Mouse (Mus musculus) ES-CJ7 (cell line): ENCODE results near the gene Dennd2a.

ENCODE experiments used
- DNase-seq: peaks from one replicate; pipeline ENCODE4 v3.0.0; 2011; ENCODE audit warnings: low read depth, low spot score

The Dennd2a gene

GRCm38 (mm10) chr6:39451033-39451432 is 106.6 kb downstream of the Dennd2a start:
- DNase-seq = peak; percentile 59

GRCm38 (mm10) chr6:39450580-39450979 is 107.1 kb downstream of the Dennd2a start:
- DNase-seq = peak; percentile 50

DNA sequence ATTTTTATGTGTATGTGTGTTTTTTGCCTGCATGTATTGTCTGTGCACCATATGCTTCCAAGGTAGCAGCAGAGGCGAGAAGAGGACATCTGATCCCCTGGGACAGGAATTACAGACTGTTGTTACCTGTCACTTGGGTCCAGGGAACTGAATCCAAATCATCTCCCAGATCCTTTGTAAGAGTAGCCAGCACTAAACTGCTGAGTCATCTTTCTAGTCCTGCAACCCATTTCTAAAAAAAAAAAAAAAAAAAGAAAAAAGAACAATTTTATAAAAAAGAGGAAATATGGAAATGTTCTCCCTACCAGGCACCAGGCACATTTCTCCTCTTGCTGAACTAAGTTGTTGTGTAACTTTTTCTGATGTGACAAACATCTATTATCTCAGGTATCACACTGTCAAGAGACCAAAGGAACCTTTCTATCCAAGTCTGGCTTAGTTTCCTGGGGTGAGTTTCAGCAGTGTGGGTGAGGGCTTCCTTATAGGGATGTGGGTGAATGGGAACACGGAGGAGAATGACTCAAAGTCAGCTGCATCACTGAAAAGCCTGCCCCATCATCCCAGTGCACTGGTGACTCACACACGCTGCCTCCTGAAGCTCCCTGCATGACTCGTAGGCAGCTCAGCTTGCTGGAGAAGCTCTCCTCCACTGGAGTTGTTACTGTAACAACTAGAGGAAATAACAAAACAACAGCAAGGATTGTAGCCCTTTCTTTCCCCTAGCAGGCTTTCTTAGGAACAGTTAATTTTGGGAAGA is 110.1 kb downstream of the Dennd2a start:
- peak; percentile 71 for DNase-seq

GRCm38 (mm10) chr6:39445801-39446572 is 111.7 kb downstream of the Dennd2a start:
- DNase-seq = peak; percentile 99

GRCm38 (mm10) chr6:39442786-39443287 is 114.8 kb downstream of the Dennd2a start:
- peak; percentile 70 for DNase-seq

- peak; percentile 75 for DNase-seq
Observed at GRCm38 (mm10) chr6:39440207-39440606, 117.5 kb downstream of the Dennd2a start.

- peak; percentile 70 for DNase-seq
Observed at GRCm38 (mm10) chr6:39437519-39437918, 120.1 kb downstream of the Dennd2a start.

- DNase-seq = no peak
Observed at GRCm38 (mm10) chr6:39435875-39436274, 121.8 kb downstream of the Dennd2a start.

DNA sequence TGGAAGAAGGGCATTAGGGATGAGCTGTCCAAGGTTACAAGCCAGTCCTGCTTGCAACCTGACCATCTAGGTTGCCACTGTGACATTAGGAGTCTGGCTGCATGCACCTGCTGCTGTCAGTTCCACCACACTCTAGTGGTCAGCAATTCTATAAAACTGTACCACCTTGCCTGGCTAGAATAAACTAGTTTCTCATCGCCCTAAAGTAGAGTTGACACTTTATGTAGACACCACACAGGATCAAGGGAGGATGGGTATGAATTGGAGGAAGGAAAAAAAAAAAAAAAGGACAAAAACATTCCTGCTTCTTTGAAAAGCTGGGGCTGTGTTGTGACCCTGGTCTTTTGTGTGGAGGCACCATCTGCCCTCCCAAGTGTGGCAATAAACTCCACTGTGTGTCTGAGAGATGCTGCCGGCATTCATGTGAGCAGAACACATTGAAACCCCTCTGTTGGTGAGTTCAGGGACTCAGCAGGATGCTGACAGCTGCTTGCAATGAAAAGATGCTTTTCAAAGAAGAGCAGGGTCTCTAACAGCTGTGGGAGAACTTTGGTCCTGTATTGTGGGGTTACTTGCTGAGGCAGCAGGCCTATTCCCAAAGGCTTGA is 122.7 kb downstream of the Dennd2a start:
- DNase-seq = no peak

GRCm38 (mm10) chr6:39434111-39434885 is 123.4 kb downstream of the Dennd2a start:
- no peak for DNase-seq

DNA sequence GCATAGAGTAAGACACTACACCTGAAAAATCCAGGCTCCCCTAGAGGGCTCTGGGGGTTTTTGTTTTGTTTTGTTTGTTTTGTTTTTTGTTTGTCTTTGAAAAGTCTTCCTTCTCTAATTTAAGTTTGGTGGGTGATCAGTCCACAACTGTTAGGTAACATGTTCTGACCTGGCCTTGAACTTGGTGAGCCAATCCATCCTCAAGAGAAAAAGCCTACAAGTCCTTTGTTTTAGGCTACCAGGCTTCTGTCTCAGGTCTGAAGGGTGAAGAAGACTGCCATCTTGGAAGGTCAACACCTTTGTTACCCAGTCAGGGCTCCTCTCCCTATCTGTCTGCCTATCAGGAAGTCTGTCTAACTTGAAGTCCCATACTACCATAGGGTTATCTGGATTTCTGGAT is 124.0 kb downstream of the Dennd2a start:
- DNase-seq = peak; percentile 80

- peak; percentile 64 for DNase-seq
Observed at GRCm38 (mm10) chr6:39433174-39433573, 124.5 kb downstream of the Dennd2a start.

DNA sequence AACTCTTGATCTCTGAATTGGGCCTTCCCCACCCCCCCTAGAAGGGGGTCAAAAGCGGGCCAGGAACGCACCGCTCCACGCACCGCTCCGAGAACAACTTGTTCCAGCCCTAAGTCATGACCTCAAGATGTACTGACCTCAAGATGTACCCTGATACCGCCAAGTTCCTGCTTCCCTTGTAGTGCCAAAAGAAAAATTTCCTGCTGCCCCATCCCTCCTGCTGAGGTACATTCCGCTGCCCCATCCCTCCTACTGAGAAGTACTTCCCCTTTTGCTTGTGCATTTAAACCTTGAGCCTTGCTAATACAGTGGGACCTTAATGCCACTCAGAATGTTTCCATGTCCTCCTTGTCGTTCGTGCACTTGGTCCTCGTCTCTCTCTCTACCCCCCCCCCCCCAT is 126.9 kb downstream of the Dennd2a start:
- DNase-seq = peak; percentile 96

- no peak for DNase-seq
Observed at GRCm38 (mm10) chr6:39429007-39429788, 128.5 kb downstream of the Dennd2a start.

GRCm38 (mm10) chr6:39427276-39428003 is 130.2 kb downstream of the Dennd2a start:
- DNase-seq = no peak

DNA sequence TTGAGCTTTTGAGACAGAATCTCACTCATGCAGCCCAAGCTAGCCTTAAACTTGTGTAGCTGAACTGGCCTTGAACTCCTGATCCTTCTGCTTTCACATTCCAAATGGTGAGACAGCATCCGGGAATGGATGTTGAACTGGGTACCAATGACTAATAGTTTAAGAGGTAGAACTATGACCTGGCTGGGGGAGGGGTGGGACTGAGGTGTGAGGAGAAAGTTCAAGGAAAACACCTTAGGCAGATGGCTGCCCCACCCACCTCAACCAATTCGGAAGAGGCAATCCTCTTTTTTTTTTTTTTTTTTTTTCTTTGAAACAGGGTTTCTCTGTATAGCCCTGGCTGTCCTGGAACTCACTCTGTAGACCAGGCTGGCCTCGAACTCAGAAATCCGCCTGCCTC is 130.9 kb downstream of the Dennd2a start:
- DNase-seq = peak; percentile 97

GRCm38 (mm10) chr6:39425181-39425580 is 132.5 kb downstream of the Dennd2a start:
- no peak for DNase-seq

DNA sequence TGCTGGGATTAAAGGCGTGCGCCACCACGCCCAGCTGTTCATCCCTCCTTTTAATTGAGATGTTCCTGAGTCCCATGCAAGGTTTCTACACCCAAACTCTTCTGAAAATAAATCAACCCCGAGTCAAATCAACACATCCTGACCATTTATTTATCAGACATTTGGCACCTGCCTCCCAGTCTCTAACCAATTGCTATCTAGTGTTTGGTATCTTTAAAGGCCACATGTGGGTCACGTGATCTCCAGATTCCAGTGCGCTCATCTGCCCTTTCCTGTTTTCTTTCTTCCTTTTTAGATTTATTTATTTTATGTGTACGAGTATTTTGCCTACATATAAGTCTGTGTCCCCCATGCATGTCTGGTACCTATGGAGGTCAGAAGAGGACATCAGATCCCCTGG is 134.0 kb downstream of the Dennd2a start:
- no peak for DNase-seq

GRCm38 (mm10) chr6:39423130-39423551 is 134.5 kb downstream of the Dennd2a start:
- DNase-seq = peak; percentile 69

- DNase-seq = peak; percentile 92
Observed at GRCm38 (mm10) chr6:39420867-39421266, 136.8 kb downstream of the Dennd2a start.
